Mouse (Mus musculus) neural tube, embryonic 11.5 days (tissue): ENCODE results near the gene Abca7. TPM values are rescaled to one million over a fixed set of nuclear protein-coding genes. Genes with fewer than 3 reads are reported as not detected.
"Not testable (repeated sequence)": the region's sequence is repeated elsewhere in the genome, so short reads cannot be mapped to it uniquely, and the experiment has no call there.

Experiments
- ATAC-seq: fragments of 200-750 bp; cut with Nextera tagmentation; 2 replicates; pipeline ENCODE4 v1.8.0; 2017; ENCODE audit warnings: moderate number of reproducible peaks, mild to moderate bottlenecking, moderate TSS enrichment, moderate library complexity; ENCODE audit not compliant: insufficient read depth, low FRiP score, low TSS enrichment
- DNase-seq: peaks from one replicate; pipeline ENCODE4 v3.0.0-alpha.2; 2015; ENCODE audit warnings: low spot score
- H3K27ac ChIP-seq: fragments of 300-500 bp; sonication (generic); 2 replicates; pipeline ENCODE4 v1.5.1; 2014; ENCODE audit warnings: low read depth, mild to moderate bottlenecking, low read length
- H3K27me3 ChIP-seq: fragments of 300-500 bp; sonication (generic); 2 replicates; pipeline ENCODE4 v1.6.1; 2014; ENCODE audit warnings: mild to moderate bottlenecking, low read length, mixed read lengths; ENCODE audit not compliant: control insufficient read depth, insufficient read depth
- H3K36me3 ChIP-seq: fragments of 300-500 bp; sonication (generic); 2 replicates; pipeline ENCODE4 v1.6.1; 2014; ENCODE audit warnings: mild to moderate bottlenecking, low read length, moderate library complexity, mixed read lengths; ENCODE audit not compliant: control insufficient read depth, insufficient read depth
- H3K4me1 ChIP-seq: fragments of 300-500 bp; sonication (generic); 2 replicates; pipeline ENCODE4 v1.6.1; 2014; ENCODE audit warnings: low read length, mixed read lengths; ENCODE audit not compliant: control insufficient read depth, insufficient read depth
- H3K4me2 ChIP-seq: fragments of 300-500 bp; sonication (generic); 2 replicates; pipeline ENCODE4 v1.6.1; 2014; ENCODE audit warnings: low read depth, mild to moderate bottlenecking, moderate library complexity
- H3K4me3 ChIP-seq: fragments of 300-500 bp; sonication (generic); 2 replicates; pipeline ENCODE4 v1.5.1; 2014; ENCODE audit warnings: low read depth, low read length
- H3K9ac ChIP-seq: fragments of 300-500 bp; sonication (generic); 2 replicates; pipeline ENCODE4 v1.6.1; 2014; ENCODE audit warnings: mild to moderate bottlenecking, low read length
- H3K9me3 ChIP-seq: fragments of 300-500 bp; sonication (generic); 2 replicates; pipeline ENCODE4 v1.6.1; 2016; ENCODE audit warnings: low read length; ENCODE audit not compliant: control insufficient read depth
- WGBS: fragments of 180-500 bp; shearing (Covaris S2); extraction: QIAGEN DNeasy Blood & Tissue Kit; methylation state at CpG from one replicate; pipeline ENCODE4 v1.1.7; 2014; 5-methylcytosine and 5-hydroxymethylcytosine counted together
- polyA plus RNA-seq: library from polyadenylated mRNA; unstranded; fragments of >200 nt; fragmentation: Nextera tagmentation; extraction: Ambion mirVana; gene quantifications from 2 replicates; pipeline ENCODE4 v1.2.1, GENCODE M21; 2014

Gene Abca7
- polyA plus RNA-seq, 1 experiment from 2014 or later = 7.0 TPM

DNA sequence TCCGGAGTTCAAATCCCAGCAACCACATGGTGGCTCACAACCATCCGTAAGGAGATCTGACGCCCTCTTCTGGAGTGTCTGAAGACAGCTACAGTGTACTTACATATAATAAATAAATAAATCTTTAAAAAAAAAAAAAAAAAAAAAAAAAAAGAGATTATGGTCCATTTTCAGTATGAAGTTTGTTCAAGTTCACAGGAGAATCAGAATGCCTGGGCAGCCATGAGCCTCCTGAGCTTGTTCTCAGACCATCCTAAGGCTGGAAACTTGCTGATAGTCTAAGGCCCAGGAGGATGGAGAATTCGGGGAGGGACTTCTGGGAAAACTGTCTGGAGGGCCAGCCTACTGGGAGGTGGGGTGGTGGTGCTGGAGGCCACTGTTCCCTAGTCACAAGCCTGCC is 49.1 kb downstream of the Abca7 start:
- not testable (repeated sequence) for H3K4me3 ChIP-seq, H3K9me3 ChIP-seq, H3K36me3 ChIP-seq, H3K9ac ChIP-seq, H3K27me3 ChIP-seq, H3K27ac ChIP-seq, H3K4me2 ChIP-seq, ATAC-seq, DNase-seq
- 67% methylated on average over 2 of the region's 4 CpGs for WGBS
- H3K4me1 ChIP-seq = peaks cover 14% of the 10 kb centered on the region

DNA sequence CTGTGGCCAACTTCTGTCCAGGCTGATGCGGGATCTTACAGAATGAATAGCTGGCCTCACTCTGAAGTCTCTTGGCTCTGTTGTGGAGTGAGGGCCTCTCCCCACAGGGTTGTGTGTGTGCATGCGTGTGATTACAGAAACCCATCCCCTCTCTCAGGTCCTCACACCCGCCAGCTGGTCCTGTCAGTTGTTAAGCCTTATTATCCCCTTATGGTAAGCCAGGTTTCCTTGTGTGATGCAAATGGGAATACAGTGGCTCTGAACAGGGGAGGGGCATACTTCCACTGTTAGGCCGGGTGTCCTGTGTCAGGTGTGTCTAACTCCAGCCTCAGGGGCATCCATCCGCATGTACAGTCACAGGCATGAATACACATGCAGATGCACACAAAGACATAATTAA is 49.5 kb downstream of the Abca7 start:
- Histone ChIP-seq H3K27ac (no peak overlapping the region), H3K4me1 (peaks cover 14% of the 10 kb centered on the region), H3K27me3 (0 out of 2 replicates have a peak, but pooled peaks cover 2% of the 10 kb centered on the region), H3K9ac (no peak overlapping the region), H3K9me3 (no peaks in the 10 kb centered on the region), H3K4me3 (no peak overlapping the region), H3K36me3 (no peaks in the 10 kb centered on the region), H3K4me2 (no peak overlapping the region)
- ATAC-seq = no peak
- no peak for DNase-seq
- WGBS = 83% methylated on average over 5 of the region's 5 CpGs

DNA sequence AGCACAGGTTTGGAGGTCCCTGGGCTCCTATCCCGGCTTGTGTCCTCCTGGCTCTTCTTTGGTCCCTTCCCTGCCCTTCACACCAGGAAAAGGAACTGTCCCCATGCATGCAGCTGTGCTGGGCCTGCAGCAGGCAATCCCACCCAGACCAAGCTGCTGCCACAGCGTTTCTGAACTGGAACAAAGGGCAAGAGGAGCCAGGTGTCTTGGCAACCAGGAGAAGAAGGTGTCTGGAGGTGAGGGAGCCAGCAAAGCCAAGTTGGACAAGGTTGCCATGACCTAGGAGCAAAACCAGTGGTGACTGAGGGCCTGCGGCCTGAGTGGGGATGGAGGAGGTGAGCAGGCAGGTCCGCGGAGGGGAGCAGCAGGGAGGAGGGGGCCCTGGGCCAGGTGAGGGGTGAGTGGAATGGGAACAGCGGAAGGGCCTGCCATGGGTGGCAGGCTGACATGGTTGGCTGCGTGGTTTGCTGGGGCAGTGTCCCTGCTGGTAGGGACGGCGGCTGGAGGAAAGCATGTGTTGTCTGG is 50.8 kb downstream of the Abca7 start, which contains the start of gene Gpx4:
Gene Gpx4, plus strand, starts transcription at position 126 of the 525 bp plus-strand sequence.
- H3K9ac ChIP-seq = no peak within 1 kb of the TSS
- no peak for ATAC-seq
- 0 out of 2 replicates have a peak, but pooled peaks cover 2% of the 10 kb centered on the region for H3K27me3 ChIP-seq
- no peaks in the 10 kb centered on the region for H3K9me3 ChIP-seq
- WGBS = 33% methylated on average over 9 of the region's 9 CpGs
- H3K36me3 ChIP-seq = no peaks in the 10 kb centered on the region
- H3K4me2 ChIP-seq = no peak within 1 kb of the TSS
- H3K4me3 ChIP-seq = no peak within 1 kb of the TSS
- peaks cover 14% of the 10 kb centered on the region for H3K4me1 ChIP-seq
- peak within 1 kb of the TSS; percentile 73 for H3K27ac ChIP-seq
- no peak for DNase-seq

DNA sequence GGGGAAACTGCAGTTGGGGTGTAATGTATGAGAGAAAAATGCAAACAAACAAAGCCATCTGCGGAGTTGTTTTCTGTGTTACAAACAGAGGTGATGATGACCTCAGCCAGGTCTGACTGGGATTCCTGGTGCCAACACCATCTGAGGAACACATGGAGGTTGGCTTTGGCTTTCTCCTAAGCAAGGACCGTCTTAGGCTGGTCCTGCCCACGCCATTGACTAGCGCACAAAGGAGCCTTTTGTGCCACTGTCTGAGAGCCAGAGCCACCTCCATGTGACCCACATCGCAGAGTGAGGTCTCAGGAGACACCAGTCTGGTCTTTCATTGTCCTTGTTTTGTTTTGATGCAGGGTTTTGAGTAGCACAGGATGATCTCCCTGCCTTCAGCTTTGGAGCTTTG is 52.1 kb downstream of the Abca7 start:
- DNase-seq = peak; percentile 63
- Histone ChIP-seq H3K27me3 (0 out of 2 replicates have a peak, but pooled peaks cover 2% of the 10 kb centered on the region), H3K27ac (peak overlapping the region; percentile 73), H3K9ac (peak overlapping the region; percentile 24; the same call in 1 of the 2 replicates), H3K9me3 (no peaks in the 10 kb centered on the region), H3K4me2 (no peak overlapping the region), H3K36me3 (no peaks in the 10 kb centered on the region), H3K4me3 (no peak overlapping the region), H3K4me1 (peaks cover 14% of the 10 kb centered on the region)
- WGBS = 14% methylated on average over 5 of the region's 5 CpGs
- no peak for ATAC-seq

DNA sequence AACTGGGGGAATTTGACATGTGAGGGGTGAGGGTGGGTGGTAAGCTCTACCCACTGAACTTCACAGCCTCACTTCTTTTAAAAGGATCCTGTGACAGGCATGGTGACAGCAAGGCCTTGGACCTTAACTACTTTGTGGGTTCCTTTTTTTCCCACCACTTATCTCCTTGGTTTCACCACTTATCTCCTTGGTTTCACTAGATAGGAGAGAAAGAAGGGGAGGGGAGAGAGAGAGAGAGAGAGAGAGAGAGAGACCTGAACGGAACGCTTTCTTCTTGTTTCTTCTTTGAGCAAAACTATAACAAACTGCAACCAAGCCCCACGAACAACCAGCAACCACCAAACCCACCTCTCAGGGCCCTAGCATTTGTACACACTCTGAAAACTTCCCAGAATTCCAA is 52.5 kb downstream of the Abca7 start:
- no peak for ATAC-seq
- H3K27me3 ChIP-seq = 0 out of 2 replicates have a peak, but pooled peaks cover 2% of the 10 kb centered on the region
- no peaks in the 10 kb centered on the region for H3K36me3 ChIP-seq
- no peak overlapping the region for H3K4me2 ChIP-seq
- H3K4me3 ChIP-seq = no peak overlapping the region
- peak overlapping the region; percentile 73 for H3K27ac ChIP-seq
- no peak overlapping the region for H3K9ac ChIP-seq
- 72% methylated on average over 3 of the region's 3 CpGs for WGBS
- H3K4me1 ChIP-seq = peaks cover 14% of the 10 kb centered on the region
- no peak for DNase-seq
- no peaks in the 10 kb centered on the region for H3K9me3 ChIP-seq

DNA sequence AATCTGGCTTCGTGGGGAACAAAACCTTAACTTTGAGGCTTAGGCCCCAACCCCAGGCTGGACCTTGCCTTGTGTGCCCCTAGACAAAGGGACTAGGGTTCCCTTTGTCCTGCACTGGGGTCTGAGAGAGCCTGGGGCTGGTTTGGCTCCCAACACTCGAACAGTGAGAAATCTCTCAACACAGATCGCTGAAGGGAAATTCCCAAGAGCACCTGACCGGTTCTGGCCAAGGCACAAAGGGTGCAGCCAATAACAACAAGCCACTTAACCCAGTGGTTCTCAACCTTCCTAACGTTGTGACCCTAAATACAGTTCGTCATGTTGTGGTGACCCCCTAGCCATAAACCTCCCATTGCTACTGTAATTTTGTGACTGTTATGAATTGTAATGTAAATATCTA is 54.0 kb downstream of the Abca7 start:
- ATAC-seq (no peak), DNase-seq (no peak)
- Histone ChIP-seq H3K4me2 (no peak overlapping the region), H3K4me3 (no peak overlapping the region), H3K9me3 (no peaks in the 10 kb centered on the region), H3K9ac (no peak overlapping the region), H3K4me1 (peaks cover 18% of the 10 kb centered on the region), H3K27me3 (0 out of 2 replicates have a peak, but pooled peaks cover 2% of the 10 kb centered on the region), H3K36me3 (no peaks in the 10 kb centered on the region; the same call in 1 of the 2 replicates), H3K27ac (no peak overlapping the region)
- 12% methylated on average over 6 of the region's 6 CpGs for WGBS

DNA sequence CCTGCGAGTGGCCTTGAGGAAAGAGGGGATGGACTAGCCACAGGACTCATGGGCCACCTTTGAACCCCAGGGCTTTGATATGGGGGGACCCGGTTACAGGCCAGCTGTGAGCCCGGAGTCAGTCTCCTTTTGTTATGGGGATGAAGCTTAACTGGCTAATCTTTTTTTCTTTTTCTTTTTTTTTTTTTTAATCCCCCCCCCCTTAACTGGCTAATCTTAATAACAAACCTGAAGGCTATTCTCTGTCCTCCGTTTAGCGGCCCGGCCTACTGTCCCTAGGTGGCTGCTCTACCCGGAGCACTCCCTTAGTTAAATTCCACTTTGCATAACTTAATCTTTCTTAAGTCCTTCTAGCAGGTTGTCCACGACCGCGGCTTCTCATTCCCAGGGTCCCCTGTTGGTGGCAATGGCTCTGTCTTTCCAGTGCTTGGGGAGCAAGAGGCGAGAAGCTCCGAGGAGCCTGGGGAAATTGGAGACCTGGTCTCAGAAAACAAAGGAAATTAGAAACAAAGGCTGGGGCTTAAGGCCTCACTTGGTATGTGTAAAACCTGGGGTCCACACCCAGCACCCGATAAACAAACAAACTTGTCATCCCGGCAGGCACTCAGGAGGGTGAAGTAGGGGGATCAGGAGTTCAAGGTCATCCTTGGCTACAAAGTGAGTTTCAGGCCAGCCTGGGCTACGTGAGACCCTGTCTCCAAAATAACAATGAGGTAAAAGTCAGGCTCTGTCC is 54.8 kb downstream of the Abca7 start:
- Histone ChIP-seq H3K9me3 (no peaks in the 10 kb centered on the region), H3K36me3 (peaks cover 2% of the 10 kb centered on the region; the same call in 1 of the 2 replicates), H3K4me3 (no peak overlapping the region), H3K4me1 (peaks cover 21% of the 10 kb centered on the region), H3K27ac (no peak overlapping the region), H3K9ac (no peak overlapping the region), H3K4me2 (no peak overlapping the region), H3K27me3 (0 out of 2 replicates have a peak, but pooled peaks cover 2% of the 10 kb centered on the region)
- 15% methylated on average over 15 of the region's 15 CpGs for WGBS
- no peak for ATAC-seq
- no peak for DNase-seq

DNA sequence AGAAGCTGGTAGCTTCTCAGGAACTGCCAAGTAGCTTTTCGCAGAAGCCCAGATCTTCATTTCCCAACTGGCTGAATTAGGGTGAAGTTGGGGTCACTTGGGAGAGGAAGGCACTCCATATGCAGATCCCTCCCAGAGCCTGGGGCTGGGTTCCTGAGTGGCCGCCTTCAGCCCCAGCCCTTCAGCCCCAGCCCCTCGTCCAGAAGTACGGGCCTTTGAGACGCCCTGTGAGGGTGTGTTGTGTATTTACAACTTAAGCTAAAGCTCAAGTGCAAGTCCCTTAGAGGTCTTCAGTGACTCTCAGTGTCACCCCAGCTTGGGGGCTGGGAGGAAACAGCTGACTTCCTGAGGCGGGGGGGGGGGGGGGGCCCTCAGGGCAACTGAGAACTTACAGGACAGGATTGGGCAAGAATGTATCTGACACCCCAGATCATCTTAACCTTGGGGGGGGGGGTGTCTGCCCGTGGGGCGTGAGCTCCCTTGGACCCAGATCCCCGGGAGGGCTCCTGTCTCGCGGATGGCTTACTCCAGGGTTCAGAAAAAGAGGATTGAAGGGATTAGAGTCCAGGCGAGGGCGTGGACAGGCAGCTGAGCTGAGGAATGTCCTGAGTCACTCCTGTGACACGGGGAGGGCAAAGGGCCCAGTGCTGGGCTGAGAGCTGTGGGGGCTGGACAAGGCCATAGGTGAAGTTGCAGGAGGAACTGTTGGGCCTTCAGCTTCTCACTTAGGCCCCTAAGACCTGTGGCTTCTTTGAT is 55.5 kb downstream of the Abca7 start:
- WGBS = 21% methylated on average over 14 of the region's 14 CpGs
- Histone ChIP-seq H3K4me3 (no peak overlapping the region), H3K27ac (no peak overlapping the region), H3K9ac (no peak overlapping the region), H3K4me2 (no peak overlapping the region), H3K4me1 (peaks cover 21% of the 10 kb centered on the region), H3K9me3 (no peaks in the 10 kb centered on the region), H3K27me3 (0 out of 2 replicates have a peak, but pooled peaks cover 2% of the 10 kb centered on the region), H3K36me3 (peaks cover 4% of the 10 kb centered on the region; the same call in 1 of the 2 replicates)
- DNase-seq (no peak), ATAC-seq (no peak)
